Mouse (Mus musculus) stomach, embryonic 16.5 days (tissue): Measurements from ENCODE around the gene Kif22. TPM values are rescaled to one million over a fixed set of nuclear protein-coding genes. Genes with fewer than 3 reads are reported as not detected.
"Not testable (repeated sequence)": the region's sequence is repeated elsewhere in the genome, so short reads cannot be mapped to it uniquely, and the experiment has no call there.

Experiments
- ATAC-seq: fragments of 200-750 bp; cut with Nextera tagmentation; 2 replicates; pipeline ENCODE4 v1.8.0; 2017; ENCODE audit warnings: moderate number of reproducible peaks, moderate TSS enrichment; ENCODE audit not compliant: insufficient read depth, low FRiP score
- H3K27ac ChIP-seq: fragments of 300-500 bp; sonication (generic); 2 replicates; pipeline ENCODE4 v1.5.1; 2014; ENCODE audit warnings: low read length
- H3K27me3 ChIP-seq: fragments of 300-500 bp; sonication (generic); 2 replicates; pipeline ENCODE4 v1.6.1; 2014; ENCODE audit warnings: low read length, control low read depth, mixed read lengths; ENCODE audit not compliant: control insufficient read depth, insufficient read depth
- H3K36me3 ChIP-seq: fragments of 300-500 bp; sonication (generic); 2 replicates; pipeline ENCODE4 v1.6.1; 2014; ENCODE audit warnings: low read length; ENCODE audit not compliant: control insufficient read depth, insufficient read depth
- H3K4me1 ChIP-seq: fragments of 300-500 bp; sonication (generic); 2 replicates; pipeline ENCODE4 v1.6.1; 2014; ENCODE audit warnings: low read length, control low read depth, mixed read lengths; ENCODE audit not compliant: control insufficient read depth, insufficient read depth
- H3K4me2 ChIP-seq: fragments of 300-500 bp; sonication (generic); 2 replicates; pipeline ENCODE4 v1.6.1; 2014; ENCODE audit warnings: low read depth, low read length, mixed read lengths
- H3K4me3 ChIP-seq: fragments of 300-500 bp; sonication (generic); replicated peaks from 2 replicates; pipeline ENCODE4 v1.5.1; 2014; ENCODE audit warnings: mild to moderate bottlenecking, low read length
- H3K9ac ChIP-seq: fragments of 300-500 bp; sonication (generic); 2 replicates; pipeline ENCODE4 v1.6.1; 2014; ENCODE audit warnings: low read length
- H3K9me3 ChIP-seq: fragments of 300-500 bp; sonication (generic); replicated peaks from 2 replicates; pipeline ENCODE4 v1.6.1; 2016; ENCODE audit warnings: low read length, control low read depth; ENCODE audit not compliant: control insufficient read depth
- WGBS: fragments of 180-500 bp; shearing (Covaris S2); extraction: QIAGEN DNeasy Blood & Tissue Kit; methylation state at CpG from one replicate; pipeline ENCODE4 v1.1.7; 2014; 5-methylcytosine and 5-hydroxymethylcytosine counted together
- polyA plus RNA-seq: library from polyadenylated mRNA; unstranded; fragments of >200 nt; fragmentation: Nextera tagmentation; extraction: Ambion mirVana; gene quantifications from 2 replicates; pipeline ENCODE4 v1.2.1, GENCODE M21; 2015

The Kif22 gene
- polyA plus RNA-seq = 91.5 and 92.2 TPM in 2 replicates

DNA sequence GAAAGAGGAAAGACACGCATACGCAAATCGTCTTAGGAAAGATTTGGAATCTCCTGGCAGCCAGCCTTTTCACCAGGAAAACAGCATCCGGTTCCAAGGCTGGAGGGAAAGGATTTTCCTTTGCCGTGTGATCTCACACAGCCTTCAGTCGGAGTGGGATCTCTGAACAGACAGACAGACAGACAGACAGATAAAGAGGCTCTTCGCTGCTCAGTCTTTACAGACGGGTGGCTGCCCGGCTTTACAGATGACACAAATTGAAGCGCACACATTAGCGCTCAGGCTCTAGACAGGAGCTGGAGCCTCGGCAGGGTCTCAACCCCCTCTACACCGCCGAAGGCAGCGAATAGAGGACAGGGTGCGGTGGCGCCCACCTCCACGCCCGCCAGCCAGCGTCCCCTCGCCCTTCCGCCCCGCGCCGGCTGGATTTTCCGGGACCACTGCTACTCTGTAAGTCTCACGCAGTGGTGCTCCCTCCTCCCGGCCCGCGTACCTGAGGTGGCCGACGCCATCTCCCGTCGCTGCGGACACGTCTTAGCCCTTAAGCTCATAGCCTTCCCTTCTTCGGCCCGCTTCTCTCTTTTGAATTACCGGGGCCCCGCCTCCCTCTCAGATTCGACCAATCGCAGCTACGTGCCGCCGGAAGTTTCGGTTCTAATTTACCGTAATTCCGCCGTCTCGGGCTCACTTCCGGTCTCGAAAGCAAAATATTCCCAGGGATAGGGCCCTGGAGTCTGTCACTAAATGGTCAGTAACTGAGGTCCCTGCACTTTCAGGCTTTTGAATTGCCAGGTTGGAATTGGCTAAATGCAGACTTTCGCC, at the start of gene Kif22:
Gene Kif22 (minus strand): TSS at position 621 of the 822 bp plus-strand sequence.
- Histone ChIP-seq H3K4me1 (peaks cover 11% of the 10 kb centered on the region), H3K4me3 (peak within 1 kb of the TSS; percentile 88), H3K4me2 (peak within 1 kb of the TSS; percentile 71), H3K9me3 (no peaks in the 10 kb centered on the region), H3K9ac (peak within 1 kb of the TSS; percentile 88), H3K27ac (peak within 1 kb of the TSS; percentile 64), H3K36me3 (no peaks in the 10 kb centered on the region), H3K27me3 (no peaks in the 10 kb centered on the region)
- peak; percentile 89 for ATAC-seq
- under 1% methylated on average over 53 of the region's 53 CpGs for WGBS

DNA sequence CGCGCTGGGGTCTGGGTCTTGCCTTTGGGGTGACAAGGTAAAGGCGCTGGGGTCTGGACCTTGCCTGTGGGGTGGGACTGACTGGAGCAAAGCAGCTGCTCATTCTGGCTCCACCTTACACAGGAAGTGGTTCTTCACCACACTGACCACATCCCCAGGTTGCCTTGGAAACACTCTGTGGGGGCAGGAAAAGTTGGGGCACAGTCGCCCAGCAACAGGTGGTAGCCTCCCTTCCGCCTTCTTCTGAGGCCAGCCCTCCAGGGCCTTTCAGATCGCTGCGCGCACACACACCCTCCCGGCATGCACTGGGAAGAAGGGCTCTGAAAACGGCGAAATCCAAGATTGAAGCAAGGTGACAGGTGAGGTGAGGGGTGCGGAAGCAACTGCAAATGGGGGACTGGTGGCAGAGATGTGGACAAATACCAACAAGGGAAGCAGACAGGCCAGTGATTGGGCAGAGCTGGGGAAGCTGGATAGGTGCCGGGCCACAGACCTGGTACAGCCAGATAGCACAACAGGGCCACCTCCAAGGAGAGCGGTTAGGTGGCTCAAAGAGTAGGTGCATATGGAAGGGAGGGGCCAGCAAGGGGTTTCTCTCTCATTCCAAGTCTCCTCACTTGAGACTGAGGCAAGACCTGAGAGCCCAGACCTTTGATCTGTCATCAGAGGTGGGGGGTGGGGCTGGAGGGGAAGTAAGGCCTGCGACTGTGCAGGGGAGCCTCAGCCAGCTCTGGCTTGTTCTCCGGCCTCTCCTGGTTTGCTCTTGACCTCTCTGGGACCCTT, 49.0 kb upstream of the Kif22 start, which contains the start of gene AI467606:
Gene AI467606 (plus strand): TSS at position 246 of the 783 bp plus-strand sequence.
- 46% methylated on average over 16 of the region's 16 CpGs for WGBS
- Histone ChIP-seq H3K4me1 (peaks cover 4% of the 10 kb centered on the region; the same call in 1 of the 2 replicates), H3K4me2 (peak within 1 kb of the TSS; percentile 40), H3K27me3 (no peaks in the 10 kb centered on the region), H3K36me3 (no peaks in the 10 kb centered on the region), H3K4me3 (peak within 1 kb of the TSS; percentile 32), H3K9me3 (no peaks in the 10 kb centered on the region), H3K9ac (peak within 1 kb of the TSS; percentile 56), H3K27ac (peak within 1 kb of the TSS; percentile 60)
- ATAC-seq = peak; percentile 86

DNA sequence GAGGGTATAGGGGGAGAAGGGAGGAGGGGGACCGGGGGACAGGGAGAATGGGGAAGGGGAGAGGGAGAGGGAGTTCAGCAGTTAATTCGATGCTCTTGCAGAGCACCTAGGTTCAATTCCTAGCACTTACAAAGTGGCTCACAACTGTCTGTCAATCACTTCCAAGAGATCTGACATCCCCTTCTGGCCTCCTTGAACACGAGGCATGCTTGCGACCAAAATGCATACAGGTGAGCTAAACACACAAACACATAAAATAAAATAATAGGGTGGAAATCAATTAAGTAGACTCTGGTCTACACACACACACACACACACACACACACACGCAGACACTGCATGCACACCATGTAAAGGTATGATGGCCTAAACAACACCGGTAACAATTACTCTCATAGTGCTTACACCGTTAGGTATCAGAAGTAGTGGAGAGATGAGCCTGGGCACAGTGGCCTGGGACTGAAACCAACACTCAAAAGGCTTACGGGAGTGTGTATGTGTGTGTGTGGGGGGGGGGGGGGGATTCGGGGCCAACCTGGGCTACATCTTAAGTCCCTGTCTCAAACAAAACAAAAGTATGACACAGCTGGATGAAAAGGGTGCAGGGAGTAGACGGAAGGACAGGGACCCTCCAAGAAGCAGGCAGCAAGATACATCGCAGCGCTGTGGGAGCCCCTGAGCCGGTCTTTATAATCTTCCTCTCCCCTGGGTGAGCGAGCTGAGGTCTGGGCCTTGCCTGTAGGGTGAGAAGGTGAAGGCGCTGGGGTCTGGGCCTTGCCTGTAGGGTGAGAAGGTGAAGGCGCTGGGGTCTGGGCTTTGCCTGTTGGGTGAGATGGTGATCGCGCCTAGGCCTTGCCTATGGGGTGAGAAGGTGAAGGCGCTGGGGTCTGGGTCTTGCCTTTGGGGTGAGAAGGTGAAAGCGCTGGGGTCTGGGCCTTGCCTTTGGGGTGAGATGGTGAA, 48.2 kb upstream of the Kif22 start:
- H3K4me2 ChIP-seq = no peak overlapping the region
- no peak overlapping the region for H3K9ac ChIP-seq
- peak overlapping the region; percentile 18; the same call in 1 of the 2 replicates for H3K27ac ChIP-seq
- no peak for ATAC-seq
- H3K36me3 ChIP-seq = no peaks in the 10 kb centered on the region
- 81% methylated on average over 20 of the region's 20 CpGs for WGBS
- no peaks in the 10 kb centered on the region for H3K9me3 ChIP-seq
- H3K4me3 ChIP-seq = no peak overlapping the region
- H3K27me3 ChIP-seq = no peaks in the 10 kb centered on the region
- peaks cover 4% of the 10 kb centered on the region; the same call in 1 of the 2 replicates for H3K4me1 ChIP-seq

DNA sequence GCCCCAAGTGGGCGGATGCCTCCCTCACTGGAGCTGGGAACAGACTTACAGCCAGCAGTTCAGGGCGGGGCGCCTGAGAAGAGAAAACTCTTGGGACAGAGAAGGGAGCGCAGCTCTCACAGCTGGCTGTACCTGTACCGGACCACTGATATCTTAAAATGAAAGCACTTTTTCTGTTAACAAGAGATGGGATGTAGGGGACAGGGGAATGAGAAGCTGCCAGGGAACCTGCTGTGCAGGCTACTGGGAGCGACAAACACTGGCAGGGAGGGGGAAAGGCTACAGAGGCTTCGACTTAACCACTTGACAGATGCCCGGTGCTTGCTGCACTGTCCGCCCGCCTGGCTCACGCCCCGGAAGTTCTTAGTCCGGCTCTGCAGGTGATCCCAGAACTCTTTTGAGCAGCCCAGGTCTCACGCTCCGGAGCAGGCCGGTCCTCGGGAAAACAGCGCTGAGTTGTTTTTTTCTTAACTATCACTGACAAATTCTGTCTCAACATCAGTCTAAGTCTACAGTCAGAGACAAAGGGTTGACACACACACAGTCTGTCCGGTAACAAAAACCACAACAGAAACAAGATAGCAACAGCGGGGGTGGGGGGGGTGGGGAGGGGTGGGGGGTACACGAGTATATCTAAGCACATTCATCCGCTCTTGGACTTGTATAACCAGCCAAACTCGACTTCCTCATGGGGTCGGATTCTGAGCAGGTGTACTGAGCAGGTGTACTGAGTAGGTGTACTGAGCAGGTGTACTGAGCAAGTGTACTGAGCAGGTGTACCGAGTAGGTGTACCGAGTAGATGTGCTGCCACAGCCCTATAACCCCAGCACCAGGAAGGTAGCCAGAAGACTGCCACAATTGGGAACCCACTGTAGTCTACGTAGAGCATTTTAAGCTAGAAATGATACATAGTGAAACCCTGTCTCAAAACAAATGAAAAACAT, 46.9 kb upstream of the Kif22 start:
- no peaks in the 10 kb centered on the region for H3K27me3 ChIP-seq
- H3K9me3 ChIP-seq = no peaks in the 10 kb centered on the region
- 19% methylated on average over 27 of the region's 27 CpGs for WGBS
- no peaks in the 10 kb centered on the region for H3K36me3 ChIP-seq
- H3K4me3 ChIP-seq = peak overlapping the region; percentile 21
- peaks cover 4% of the 10 kb centered on the region; the same call in 1 of the 2 replicates for H3K4me1 ChIP-seq
- ATAC-seq = peak; percentile 20; the same call in 1 of the 2 replicates
- no peak overlapping the region; the same call in 1 of the 2 replicates for H3K27ac ChIP-seq
- peak overlapping the region; percentile 54 for H3K9ac ChIP-seq
- peak overlapping the region; percentile 51 for H3K4me2 ChIP-seq

DNA sequence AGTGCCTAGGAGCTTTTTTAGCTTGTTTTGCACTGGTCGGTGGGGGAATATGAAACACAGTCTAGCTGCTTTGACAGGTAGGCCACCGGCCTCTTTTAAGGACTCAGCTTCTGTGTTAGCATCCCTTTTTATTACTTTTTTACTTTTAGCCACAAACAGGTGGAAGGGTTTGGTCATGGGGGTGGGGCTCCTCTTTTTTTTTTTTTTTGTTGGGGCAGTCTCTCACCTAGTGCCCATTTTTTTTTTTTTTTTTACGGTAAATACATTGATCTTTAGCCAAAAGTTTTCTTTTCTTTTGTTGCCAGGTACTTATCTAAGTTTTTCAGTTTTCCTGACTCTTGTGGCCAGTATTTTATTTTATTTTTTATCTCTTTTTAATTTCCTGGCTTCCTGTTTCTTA, 45.8 kb upstream of the Kif22 start:
- Histone ChIP-seq H3K4me3 (no peak overlapping the region), H3K27ac (no peak overlapping the region), H3K9ac (no peak overlapping the region), H3K9me3 (no peaks in the 10 kb centered on the region), H3K4me2 (no peak overlapping the region), H3K27me3 (no peaks in the 10 kb centered on the region), H3K36me3 (no peaks in the 10 kb centered on the region), H3K4me1 (peaks cover 4% of the 10 kb centered on the region; the same call in 1 of the 2 replicates)
- ATAC-seq = no peak
- WGBS = 86% methylated on average over 3 of the region's 3 CpGs

DNA sequence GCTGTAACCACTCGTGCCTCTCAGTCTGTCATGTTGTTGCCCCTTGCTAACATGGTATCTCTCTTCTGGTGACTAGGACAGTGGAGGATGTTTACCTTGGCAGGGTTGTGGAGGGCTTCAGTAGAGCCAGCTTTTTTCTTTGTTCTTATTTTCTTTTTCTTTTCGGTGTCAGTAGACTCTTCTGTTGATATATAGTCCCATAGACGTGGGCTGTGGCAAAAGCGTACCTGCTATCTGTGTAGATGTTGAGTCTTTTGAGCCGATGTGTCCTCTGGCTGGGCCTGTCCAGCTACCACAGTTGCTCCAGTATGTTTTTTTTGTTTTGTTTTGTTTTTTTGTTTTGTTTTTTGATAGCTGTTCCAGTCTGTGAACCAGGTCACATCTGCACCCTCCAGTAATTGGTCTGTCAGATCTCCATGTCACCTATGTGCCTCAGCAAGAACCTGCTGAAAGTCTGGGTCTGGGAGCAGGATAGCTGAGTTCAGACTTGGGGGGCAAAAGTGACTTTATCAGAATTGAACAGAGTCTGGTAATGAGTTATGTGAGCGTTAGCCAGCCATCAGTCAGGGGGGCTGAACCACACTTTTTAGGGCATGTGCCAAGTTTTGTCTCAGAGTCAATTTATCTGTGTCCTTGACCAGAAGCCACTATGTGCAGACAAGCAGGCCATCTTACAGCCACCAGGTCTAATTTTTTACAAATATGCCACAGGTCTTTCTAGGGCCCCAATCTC, 45.2 kb upstream of the Kif22 start, which contains the start of gene Zg16:
Gene Zg16 (minus strand): TSS at position 51 of the 733 bp plus-strand sequence.
- not testable (repeated sequence) for H3K27ac ChIP-seq, H3K36me3 ChIP-seq, ATAC-seq, H3K4me1 ChIP-seq, H3K4me2 ChIP-seq, H3K27me3 ChIP-seq, H3K9me3 ChIP-seq, H3K4me3 ChIP-seq, H3K9ac ChIP-seq
- WGBS = 74% methylated on average over 6 of the region's 6 CpGs

DNA sequence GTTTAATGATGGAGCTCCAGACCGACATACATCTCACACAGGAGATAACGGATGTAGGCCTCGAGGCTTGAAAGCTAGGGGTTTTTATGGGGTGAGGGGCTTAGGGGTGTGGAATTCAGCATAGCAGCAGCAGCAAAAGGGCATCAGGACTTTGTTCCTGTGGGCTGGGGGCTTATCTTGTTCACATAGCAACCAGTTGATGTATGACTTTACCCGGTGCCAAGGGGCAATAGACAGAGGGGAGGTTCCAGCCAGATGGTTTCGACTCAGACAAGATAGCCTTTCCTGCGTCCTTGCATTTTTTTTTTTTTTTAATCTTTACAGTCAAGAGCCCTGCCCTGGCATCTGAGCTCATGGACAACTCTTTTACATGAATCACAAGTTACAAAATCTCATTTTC, 43.5 kb upstream of the Kif22 start:
- not testable (repeated sequence) for H3K4me1 ChIP-seq, H3K9me3 ChIP-seq, H3K4me2 ChIP-seq, H3K9ac ChIP-seq, H3K4me3 ChIP-seq, ATAC-seq, H3K27ac ChIP-seq, H3K27me3 ChIP-seq, H3K36me3 ChIP-seq
- WGBS = 33% methylated on average over 6 of the region's 6 CpGs
